Mouse (Mus musculus) myocyte (in vitro differentiated cells): ENCODE data around the gene Btbd3.

ENCODE experiments used
- E2F4 ChIP-seq: IDR thresholded peaks from one replicate; pipeline ENCODE4 v1.6.1; 2011; ENCODE audit warnings: mild to moderate bottlenecking, control low read depth, moderate library complexity; ENCODE audit not compliant: insufficient read depth
- MYOD1 ChIP-seq, 3 experiments: IDR thresholded peaks; one replicate each; pipeline ENCODE4 v1.6.1; 2011; ENCODE audit warnings: control low read depth in 2 of 3, low read depth in 2 of 3, mild to moderate bottlenecking in 2 of 3, moderate library complexity in 1 of 3; ENCODE audit not compliant: insufficient read length in 2 of 3, control insufficient read depth in 1 of 3
- POLR2A ChIP-seq: IDR thresholded peaks from one replicate; pipeline ENCODE4 v1.6.1; 2011; ENCODE audit warnings: low read depth, mild to moderate bottlenecking, control low read depth, moderate library complexity; ENCODE audit not compliant: insufficient read length
- REST ChIP-seq: IDR thresholded peaks from one replicate; pipeline ENCODE4 v1.6.1; 2011; ENCODE audit warnings: mild to moderate bottlenecking, control low read depth, moderate library complexity; ENCODE audit not compliant: insufficient read depth, insufficient read length

DNA sequence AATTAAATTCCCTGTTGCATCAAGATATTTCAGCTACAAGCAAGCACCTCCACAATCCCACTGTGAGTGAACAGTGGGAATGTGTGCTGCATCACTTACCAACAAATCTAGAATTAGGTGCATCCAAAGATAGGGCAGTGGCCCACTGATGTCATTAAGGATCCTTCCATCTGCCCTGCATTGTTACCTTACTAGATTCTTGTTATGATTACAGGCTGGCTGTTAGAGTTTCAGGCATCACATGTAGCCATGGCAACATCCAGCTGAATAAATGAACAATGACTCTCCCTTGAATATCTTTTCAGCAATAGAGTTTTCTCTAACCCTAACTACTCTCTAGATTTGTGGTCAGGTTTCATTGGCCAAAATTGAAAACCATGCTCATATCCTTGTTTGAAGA is 150.3 kb downstream of the Btbd3 start:
- TF ChIP-seq POLR2A (no peak), E2F4 (no peak), MYOD1 (IDR thresholded peaks at IDR 0.05; ENCODE audit: control insufficient read depth in 1 of 3, insufficient read length in 2 of 3, low read depth in 2 of 3) (no peak), REST (no peak)
